Mouse (Mus musculus) lung, postnatal 25 days (tissue): ENCODE results near the gene Map1s.

Experiments used
- DNase-seq: peaks from one replicate; pipeline ENCODE4 v3.0.0; 2022; ENCODE audit warnings: low spot score

Gene Map1s

GRCm38 (mm10) chr8:70905831-70906736 lies at the start of gene Map1s:
TSS of gene Map1s (plus strand) at chr8:70905932.
- peak; percentile 59 for DNase-seq

- DNase-seq, result no peak
Observed at GRCm38 (mm10) chr8:70856028-70856427, 49.7 kb upstream of the Map1s start.

- DNase-seq, result peak; percentile 61
Observed at GRCm38 (mm10) chr8:70856541-70857197, 49.1 kb upstream of the Map1s start.

- no peak for DNase-seq
Observed at GRCm38 (mm10) chr8:70857516-70857915, 48.2 kb upstream of the Map1s start.

- DNase-seq, result no peak
Observed at GRCm38 (mm10) chr8:70862824-70863641, 42.7 kb upstream of the Map1s start, which contains the start of gene Kcnn1. TSS of gene Kcnn1 (minus strand) at chr8:70863258.

- no peak for DNase-seq
Observed at GRCm38 (mm10) chr8:70863956-70864711, 41.6 kb upstream of the Map1s start.

- DNase-seq, result no peak
Observed at GRCm38 (mm10) chr8:70864712-70865221, 41.0 kb upstream of the Map1s start.

GRCm38 (mm10) chr8:70865350-70866000 lies 40.3 kb upstream of the Map1s start:
- DNase-seq, result peak; percentile 99

- DNase-seq, result no peak
Observed at GRCm38 (mm10) chr8:70866001-70866520, 39.7 kb upstream of the Map1s start.

- DNase-seq, result no peak
Observed at GRCm38 (mm10) chr8:70866566-70866965, 39.2 kb upstream of the Map1s start.

- peak; percentile 57 for DNase-seq
Observed at GRCm38 (mm10) chr8:70868559-70869198, 37.1 kb upstream of the Map1s start.

- DNase-seq, result no peak
Observed at GRCm38 (mm10) chr8:70869199-70869571, 36.5 kb upstream of the Map1s start.

- DNase-seq, result peak; percentile 84
Observed at GRCm38 (mm10) chr8:70869601-70870041, 36.1 kb upstream of the Map1s start.

GRCm38 (mm10) chr8:70871195-70871807 lies 34.4 kb upstream of the Map1s start:
- DNase-seq, result no peak

- no peak for DNase-seq
Observed at GRCm38 (mm10) chr8:70872643-70873363, 32.9 kb upstream of the Map1s start.

GRCm38 (mm10) chr8:70873364-70873985 lies 32.3 kb upstream of the Map1s start, which contains the start of gene Ccdc124:
TSS of gene Ccdc124 (minus strand) at chr8:70873935.
- DNase-seq, result peak; percentile 96

GRCm38 (mm10) chr8:70874441-70874840 lies 31.3 kb upstream of the Map1s start:
- DNase-seq, result no peak

- DNase-seq, result no peak
Observed at GRCm38 (mm10) chr8:70876382-70876781, 29.4 kb upstream of the Map1s start.
